Mouse (Mus musculus) adrenal gland, adult 8-10 months (tissue): ENCODE data around the gene Ucn2. TPM values are rescaled to one million over a fixed set of nuclear protein-coding genes. Genes with fewer than 3 reads are reported as not detected.

Experiments
- DNase-seq: peaks from one replicate; pipeline ENCODE4 v3.0.0; 2022
- total RNA-seq, 4 experiments: library from RNA; stranded (reverse); gene quantifications; 2 replicates each; pipeline ENCODE4 v1.2.4; 2022

Gene Ucn2
- total RNA-seq = 1 to 10 TPM in 1 of 4 experiments, under 1 TPM in 3; 0.31 to 1.0 (median 0.45) TPM

DNA sequence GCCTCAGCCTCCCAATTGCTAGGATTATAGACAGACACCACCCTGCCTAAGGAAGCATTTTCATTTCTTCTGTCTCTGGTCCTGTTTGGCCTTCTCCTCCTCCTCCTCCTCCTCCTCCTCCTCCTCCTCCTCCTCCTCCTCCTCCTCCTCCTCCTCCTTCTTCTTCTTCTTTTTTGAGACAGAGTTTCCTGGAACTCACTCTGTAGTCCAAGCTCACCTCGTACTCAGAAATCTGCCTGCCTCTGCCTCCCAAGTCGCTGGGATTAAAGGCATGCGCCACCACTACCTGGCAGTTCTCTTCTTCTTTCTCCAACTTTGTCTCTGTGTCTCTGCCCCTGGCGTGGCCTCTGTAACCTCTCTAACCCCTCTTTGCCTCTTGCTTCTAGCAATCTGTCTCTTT lies at the start of gene Ucn2:
Gene Ucn2, plus strand, starts transcription at position 301 of the 400 bp plus-strand sequence.
- no peak for DNase-seq

DNA sequence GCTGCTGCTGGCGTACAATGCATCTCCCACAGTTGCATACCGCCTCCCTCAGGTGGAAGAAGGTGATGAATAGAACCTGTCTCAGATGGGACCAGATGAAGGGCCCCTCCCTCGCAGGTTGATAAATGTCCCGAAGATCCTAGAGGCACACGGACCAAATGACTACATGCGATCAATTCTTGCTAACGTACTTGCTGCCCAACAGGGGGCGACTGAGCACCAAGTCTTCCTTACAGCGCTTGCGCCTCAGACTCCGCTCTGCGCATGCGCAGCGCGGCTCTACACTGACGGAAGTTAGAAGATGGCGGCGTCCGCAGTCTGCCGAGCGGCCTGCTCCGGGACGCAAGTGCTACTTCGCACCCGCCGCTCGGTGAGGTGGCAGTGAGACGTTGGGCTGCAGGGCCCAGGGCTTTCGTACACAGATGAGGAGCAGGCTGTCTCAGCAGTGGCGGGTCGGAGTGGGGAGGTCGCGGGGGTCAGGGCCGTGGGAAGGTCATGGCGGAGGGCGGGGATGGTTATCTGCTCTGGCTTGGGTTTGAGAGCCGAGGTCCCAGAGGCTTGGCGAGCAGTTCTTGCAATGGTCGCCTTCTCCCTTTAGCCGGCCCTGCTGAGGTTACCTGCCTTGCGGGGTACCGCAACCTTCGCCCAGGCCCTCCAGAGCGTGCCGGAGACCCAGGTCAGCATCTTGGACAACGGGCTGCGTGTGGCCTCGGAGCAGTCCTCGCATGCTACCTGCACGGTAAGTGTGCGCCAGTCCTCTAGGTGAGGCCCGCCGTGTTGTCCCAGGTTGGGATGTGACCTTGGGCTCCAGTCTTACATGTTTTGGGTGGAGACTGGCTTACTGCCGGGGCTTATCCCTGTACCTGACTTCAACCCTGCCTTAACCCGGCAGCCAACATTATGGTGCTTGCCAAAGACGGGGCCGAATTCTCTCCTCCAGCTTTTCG lies 49.1 kb upstream of the Ucn2 start, which contains the start of gene Uqcrc1:
Gene Uqcrc1, plus strand, starts transcription at position 216 of the 947 bp plus-strand sequence.
- peak; percentile 91 for DNase-seq

DNA sequence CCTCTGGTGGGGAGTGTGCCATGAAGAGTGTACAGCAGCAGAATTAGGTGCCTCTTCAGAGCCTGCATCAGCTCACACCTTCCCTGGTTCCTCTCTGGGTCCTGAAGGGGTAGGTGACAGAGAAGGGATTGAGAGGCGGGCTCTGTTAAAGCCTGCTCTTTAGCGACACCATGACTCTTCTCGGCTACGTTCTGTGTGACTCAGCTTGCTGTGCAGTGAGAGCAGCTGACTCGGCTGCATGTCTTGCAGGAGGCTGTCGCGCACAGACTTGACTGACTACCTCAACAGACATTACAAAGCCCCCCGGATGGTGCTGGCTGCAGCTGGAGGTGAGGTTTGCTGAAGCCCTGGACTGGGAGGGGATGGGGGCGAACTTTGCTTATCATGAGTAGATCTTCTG lies 40.7 kb upstream of the Ucn2 start:
- DNase-seq = no peak

DNA sequence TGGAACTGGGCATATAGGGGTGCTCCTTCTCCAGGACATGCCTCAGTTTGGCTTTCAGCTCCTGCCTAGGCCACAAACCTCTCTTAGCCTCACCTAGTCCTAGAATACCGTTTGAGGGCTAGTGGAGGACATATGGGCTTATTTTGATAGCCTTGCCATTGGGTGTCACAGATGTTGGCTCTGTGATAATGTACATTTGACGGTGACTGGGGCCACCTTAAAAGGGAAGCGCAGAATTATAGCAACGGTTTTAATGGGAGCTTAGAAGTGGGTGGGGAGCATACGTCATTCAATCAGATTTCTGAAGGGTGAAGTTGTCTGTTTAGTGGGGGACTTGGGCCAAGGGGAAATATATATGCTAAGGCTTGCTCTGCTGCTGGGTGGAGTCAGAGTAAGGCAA lies 40.2 kb upstream of the Ucn2 start:
- DNase-seq = no peak

DNA sequence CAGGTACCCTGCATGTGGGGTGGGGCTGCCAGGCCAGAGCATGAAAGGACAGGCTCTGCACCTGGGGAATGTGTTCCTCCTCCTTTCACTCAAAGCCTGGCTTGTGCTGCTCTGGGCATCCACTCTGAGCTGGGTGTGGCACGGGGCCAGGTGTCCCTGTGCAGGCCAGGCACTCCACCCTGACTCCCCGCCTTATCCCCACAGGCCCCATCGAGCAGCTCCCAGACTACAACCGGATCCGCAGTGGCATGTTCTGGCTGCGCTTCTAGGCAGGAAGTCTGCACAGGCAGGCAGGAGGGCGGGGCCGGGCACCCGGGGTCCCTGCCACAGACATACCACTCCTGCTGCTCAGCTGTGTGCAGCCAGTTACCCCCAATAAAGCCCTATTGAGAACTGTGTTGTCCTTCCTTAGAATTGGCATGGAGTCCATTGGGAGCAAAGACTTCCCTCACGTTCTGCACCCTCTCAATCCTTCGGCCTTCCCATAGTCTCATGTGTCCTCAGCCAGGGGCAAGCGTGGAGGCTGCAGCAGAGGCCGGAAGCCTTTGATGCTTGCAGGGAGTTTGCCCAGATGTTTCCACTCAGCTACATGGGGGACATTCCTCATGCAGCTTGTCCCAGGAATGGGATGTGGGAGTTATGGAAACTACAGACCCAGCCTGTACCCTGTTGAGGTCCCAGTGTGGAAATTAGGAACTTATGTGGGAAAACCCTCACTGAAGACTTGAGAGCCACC lies 36.4 kb upstream of the Ucn2 start:
- no peak for DNase-seq

DNA sequence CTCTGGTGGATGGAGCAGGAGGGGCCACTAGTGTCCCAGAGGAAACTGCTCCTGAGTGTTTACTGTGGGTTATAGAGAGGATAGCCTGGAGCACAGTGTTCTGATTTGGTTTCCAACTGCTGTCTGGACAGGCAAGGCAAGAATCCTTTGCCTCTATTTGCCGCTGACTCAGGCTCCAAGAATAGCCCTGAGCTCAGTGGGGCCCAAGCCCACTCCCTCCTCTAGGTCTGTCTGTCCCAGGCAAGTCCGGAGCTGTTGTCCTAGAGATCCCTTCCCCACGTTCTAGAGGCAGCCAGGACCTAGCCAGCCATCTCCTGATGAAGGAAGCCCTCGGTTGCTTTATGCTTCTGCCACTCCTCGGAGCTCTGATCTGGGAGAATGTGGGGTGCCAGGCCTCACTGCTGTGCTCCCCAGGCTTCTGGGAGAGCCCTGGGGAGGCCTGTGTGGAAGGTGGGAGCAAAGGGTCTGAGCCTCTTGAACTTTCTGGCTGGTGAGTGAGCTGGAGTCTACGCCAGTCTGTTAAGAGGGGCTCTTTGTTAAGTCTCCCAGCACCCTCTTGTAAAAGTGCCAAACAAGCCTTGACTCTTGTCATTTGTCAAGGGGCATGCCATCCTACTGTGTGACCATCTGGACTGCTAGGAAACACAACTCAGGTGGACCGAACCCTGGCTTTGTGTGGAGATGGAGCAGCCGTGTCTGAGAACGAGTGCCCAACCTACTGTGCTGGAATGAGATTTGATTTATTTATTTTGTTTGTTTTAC lies 35.7 kb upstream of the Ucn2 start:
- no peak for DNase-seq

DNA sequence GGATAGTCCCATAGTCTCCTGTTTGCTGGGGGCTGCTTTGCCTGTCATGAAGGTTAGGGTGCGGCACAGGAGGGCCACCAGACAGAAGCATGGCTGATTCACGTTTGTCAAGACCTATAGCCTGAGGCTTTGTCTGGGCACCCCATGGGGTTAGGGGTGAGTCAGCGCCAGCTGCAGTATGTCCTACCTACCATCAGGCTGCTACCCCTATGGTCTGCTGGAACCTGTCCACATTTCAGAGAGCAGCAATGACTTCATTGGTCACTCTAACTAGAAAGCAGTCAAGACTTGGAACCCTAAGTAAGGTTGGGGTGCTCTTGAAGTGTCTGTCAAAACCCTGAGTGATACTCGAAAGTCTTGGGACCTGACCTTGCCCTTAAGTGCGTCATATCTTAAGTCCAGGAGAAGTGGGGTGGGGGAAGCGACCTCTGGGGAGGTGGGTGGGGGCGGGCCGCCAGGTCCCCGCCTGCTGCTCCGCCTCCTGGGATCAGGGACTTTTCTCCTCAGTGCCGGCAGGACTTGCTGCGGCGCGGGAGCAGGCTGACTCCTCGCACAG lies 32.7 kb upstream of the Ucn2 start, which contains the start of gene Col7a1:
Gene Col7a1, plus strand, starts transcription at position 506 of the 556 bp plus-strand sequence.
- no peak for DNase-seq

DNA sequence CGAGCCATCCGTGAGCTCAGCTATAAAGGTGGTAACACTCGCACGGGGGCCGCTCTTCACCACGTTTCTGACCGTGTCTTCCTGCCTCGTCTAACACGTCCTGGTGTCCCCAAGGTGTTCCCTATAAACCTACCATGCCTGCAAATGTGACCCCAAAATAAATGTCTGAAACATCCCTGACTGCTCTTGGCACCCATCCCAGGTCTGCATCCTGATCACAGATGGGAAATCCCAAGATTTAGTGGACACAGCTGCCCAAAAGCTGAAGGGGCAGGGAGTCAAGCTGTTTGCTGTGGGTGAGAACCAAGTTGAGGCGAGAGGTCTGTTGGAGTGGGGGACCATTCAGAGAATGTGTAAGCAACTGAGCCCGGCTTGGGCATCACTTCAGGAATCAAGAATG lies 30.6 kb upstream of the Ucn2 start:
- no peak for DNase-seq

DNA sequence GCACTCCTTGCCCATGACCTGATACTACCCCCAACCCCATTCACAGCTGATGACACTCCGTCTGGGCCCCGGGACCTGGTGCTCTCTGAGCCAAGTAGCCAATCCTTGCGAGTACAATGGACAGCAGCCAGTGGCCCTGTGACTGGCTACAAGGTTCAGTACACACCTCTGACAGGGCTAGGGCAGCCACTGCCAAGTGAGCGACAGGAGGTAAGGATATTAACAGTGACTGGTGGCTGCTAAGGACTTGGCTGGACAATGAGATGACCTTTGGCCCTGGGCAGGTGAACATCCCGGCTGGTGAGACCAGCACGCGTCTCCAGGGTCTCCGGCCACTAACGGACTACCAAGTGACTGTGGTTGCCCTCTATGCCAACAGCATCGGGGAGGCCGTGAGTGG lies 30.0 kb upstream of the Ucn2 start:
- DNase-seq = no peak

DNA sequence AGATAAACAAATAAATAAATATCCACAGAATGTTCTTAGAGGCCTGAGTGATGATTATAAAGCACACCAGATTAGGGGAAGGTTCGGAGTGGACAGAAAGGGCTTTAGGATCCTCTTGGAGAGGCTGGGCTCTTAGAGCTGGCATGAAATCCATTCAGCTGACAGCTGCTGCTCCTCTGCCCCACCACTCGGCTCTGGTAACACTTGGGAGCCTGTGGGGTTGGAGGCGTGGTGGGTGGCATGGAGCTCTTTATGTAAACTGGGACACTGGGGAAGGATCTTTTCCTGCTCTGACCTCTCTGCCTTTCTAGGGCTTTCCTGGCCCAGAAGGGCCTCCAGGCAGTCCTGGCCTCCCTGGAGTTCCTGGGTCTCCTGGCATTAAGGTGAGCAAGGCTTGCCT lies 22.2 kb upstream of the Ucn2 start:
- DNase-seq = no peak

DNA sequence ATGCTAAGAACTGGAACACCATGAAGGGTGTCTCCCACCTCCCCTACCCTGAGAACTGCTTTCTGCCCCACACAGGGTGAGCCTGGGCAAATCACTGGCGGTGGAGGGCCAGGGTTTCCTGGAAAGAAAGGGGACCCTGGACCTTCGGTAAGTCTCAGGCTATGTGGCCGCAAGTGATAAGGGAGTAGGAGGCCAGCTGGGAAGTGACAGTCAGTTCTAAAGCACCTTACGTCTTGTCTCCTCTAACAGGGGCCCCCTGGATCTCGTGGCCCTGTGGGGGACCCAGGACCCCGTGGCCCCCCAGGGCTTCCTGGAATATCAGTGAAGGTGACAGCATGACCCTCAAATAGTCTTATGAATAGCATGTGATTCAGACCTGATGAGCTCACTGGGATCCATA lies 21.5 kb upstream of the Ucn2 start:
- DNase-seq = no peak

DNA sequence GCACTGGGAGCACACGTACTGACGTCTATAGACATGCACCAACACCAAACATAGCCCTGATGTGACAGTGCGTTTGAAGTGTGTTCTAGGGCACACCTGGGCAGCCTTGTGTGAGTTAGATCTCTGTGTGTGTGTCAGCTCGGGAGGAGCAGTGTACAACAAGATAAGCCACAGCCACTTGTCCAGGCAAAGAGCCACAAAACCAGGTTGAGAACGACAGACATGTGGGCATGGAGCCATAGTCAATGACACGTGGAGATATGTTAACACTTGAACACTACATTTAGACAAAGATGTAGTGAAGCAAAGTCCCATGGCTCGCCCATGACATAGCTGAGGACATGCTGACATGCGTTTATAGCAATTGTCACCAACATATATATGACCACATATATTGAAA lies 15.2 kb upstream of the Ucn2 start:
- no peak for DNase-seq

DNA sequence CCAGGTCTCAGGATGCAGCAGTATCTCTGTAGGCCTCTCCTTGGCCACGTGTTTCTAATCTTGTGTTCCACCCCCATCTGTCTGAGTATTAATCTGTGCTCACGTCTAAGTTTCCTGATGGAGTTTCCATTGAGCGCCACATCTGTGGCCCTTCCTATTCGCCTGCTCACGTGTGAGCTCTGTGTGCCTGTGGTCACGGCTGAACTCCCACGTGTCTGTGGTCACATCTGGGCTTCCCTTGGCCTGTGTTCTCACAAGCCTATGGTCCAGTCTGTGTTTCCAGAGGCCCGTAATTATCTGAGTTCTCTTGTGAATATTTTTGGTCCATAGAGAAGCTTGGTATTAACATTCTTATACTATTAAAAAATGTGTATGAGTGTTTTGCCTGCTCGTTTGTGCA lies 9.3 kb upstream of the Ucn2 start:
- DNase-seq = no peak

DNA sequence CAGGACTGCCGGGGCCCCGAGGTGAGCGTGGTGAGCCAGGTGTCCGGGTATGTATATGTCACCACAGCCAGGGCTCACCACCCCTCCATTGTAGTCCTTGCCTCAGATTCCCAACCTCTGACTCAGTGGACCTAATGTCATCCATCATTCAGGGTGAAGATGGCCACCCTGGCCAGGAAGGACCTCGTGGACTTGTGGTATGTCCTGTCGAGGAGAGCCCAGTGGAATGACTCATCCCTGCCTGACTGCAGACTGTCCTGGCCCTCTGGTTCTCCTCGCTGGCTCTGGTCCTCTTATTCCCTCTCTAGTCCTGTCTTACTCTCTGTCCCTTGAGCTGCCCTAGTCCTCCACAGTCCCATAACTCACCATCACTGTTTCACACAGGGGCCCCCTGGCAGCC lies 7.8 kb upstream of the Ucn2 start:
- DNase-seq = no peak

DNA sequence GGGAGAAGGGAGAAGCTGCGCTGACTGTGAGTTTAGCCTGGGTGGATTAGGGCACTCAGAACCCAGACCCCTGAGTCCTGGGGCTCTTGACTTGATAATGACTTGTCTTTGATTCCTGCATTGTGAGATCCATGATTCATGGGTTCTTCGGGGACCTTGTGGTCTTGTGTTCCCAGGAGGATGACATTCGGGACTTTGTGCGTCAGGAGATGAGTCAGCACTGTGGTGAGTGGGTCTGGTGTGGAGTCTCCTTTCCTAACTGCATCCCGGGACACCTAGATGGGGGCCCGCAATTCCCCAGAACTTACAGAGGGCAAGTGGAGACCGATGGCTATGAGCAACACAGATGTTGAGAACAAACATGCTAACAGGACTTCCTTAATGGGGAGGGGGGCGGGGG lies 3.3 kb upstream of the Ucn2 start:
- peak; percentile 75 for DNase-seq

DNA sequence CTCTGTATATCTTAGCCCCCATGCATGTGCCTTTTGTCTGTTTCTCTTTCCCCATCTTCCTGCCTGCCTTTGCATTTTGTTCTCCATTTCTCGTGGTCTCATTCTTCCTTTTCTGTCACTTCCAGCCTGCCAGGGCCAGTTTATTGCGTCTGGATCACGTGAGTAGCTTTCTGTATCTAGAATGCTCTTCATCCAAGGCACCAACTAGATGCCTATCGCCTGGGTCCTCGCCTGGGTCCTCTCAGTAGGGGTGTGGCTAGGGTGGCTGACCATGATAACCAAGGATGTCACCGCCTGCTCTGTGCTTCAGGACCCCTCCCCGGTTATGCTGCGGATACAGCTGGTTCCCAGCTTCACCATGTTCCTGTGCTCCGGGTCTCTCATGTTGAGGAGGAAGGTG lies 2.6 kb upstream of the Ucn2 start:
- no peak for DNase-seq

DNA sequence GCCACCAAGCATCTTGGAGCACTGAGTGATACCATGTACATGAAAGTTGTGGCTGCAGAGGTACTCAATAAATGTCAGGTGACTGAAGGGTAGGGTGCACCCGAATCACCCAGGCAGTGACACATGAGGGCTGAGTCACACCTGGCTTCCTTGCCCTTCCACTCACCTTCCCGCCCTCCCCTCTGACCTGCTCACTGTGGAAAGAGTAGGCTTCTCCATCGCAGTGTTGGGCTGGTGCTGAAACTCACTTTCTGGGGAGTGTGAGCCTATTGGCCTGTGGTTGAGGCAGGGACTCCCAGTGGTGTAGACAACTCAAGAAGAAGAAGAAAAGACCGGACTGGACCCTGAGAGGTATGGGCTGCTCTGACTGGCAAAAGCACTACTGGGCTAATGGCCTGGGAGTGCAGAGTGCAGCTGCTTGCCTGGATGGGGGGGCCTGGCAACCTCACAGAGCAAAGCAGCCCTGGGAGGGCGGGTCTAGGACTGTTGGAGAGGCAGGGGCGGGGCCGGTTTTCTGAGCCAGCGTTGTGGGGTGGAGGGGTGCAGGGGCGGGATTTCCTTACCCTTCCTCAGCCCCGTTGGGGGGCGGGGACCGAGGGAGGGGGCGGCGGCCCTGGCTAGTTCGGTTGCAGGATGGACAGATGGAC lies 2.0 kb downstream of the Ucn2 start:
- DNase-seq = no peak

DNA sequence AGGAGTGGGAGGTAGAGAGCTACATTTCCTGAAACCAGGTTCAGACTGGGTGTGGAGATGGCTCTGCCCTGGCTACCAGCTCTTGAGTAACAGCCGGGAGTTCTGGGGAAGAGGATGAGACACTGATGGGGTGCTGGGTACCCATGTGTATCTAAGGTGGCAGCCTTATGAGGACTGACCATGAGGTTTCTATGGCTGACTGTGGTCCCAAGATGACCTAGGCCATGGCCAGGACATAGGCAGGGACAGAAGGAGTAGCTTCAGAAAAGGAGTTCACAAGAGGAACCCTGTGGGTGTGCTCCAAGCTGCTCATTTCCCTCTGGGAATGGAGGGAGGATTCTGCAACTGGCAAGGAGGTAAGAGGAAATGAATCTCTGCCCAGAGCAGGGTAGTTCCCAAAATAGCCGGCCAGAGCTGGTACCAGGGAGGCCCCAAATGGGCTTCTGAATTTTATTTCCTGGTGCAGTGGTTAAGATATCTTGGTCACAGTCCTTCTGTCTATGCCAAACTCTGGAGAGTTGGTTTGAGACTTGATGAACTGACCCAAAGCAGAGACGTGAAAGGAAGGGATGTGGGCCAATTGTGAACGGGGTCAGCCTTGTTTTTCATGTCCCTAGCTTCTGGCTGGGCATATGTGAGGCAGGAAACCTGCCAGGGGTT lies 4.1 kb downstream of the Ucn2 start:
- DNase-seq = no peak

DNA sequence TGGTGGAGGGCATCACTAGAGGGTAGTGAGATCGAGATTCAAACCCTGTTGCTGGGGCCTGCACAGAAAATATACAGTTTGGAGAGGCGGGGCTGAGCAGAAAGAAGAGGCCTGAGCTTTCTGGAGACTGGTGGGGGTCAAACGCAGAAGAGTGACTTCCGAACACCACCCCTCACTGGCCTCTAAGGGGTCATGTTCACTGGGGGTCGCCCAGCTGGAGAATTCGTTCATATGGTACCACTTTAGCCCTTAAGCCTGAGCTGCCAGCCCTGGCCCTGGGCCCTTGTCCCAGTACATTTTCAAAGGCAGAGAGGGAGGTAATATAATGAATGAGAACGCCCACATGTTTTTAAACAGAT lies 4.6 kb downstream of the Ucn2 start:
- DNase-seq = no peak

DNA sequence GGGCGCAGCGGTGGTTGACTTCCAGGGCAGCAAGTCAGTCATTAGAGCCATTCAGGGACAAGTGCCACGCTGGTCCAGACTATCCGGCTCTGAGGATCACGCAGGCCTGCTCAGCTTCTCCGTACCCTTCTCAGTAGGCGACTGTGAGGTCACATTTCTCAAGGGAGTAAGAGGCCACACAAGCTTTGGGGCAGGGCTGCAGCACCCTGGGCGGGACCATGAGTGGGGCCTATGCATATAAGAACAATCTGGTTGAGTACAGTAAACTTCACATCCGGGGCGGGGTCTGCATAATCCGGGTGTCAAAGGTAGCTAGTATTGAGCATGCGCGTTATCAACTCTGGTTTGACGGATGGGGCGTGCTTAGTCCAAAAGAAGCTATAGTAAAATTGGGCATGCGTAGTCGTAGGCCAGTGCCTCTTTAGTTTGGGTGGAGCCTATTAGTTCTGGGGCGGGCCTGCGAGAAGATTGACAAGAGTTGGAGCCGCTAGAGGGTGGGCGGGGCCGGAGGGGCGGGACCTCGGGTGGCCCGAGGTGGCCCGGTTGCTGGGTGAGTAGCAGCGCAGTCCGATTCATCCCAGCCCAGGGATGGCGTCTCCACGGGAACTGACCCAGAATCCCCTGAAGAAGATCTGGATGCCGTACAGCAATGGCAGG lies 5.7 kb downstream of the Ucn2 start, which contains the start of gene Pfkfb4:
Gene Pfkfb4, plus strand, starts transcription at position 351 of the 657 bp plus-strand sequence.
- peak; percentile 99 for DNase-seq

DNA sequence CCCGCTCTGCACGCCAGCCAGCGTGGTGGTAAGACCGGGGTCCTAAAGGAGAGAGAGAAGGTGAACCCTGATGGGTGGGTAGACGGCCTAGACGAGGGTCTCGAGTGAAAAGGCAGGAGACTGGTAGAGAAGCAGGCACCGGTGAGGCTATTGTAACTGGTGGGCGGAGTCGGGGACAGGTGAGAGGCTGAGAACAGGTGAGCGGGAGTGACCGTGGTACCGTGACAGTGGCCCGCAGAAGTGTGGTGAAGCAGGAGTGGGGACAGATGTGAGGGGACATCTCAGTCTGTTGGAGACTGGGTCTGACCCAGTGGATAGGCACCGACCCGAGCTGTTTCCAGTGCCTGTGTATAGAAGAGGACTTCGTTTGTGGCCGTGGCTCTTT lies 6.3 kb downstream of the Ucn2 start:
- no peak for DNase-seq
